Mouse (Mus musculus) CH12.LX (cell line): ENCODE results near the gene Tdrd6.

Experiments
- CTCF ChIP-seq, 2 experiments: IDR thresholded peaks in 1 of 2; conservative IDR thresholded peaks in 1 of 2; 2 replicates each; pipeline ENCODE4 v1.5.1; 2011 to 2012; ENCODE audit warnings: low read depth in 2 of 2, low read length in 2 of 2, improper control_type of control experiment in 1 of 2, inconsistent platforms in 1 of 2, mild to moderate bottlenecking in 1 of 2, moderate library complexity in 1 of 2
- EP300 ChIP-seq: IDR thresholded peaks from 2 replicates; pipeline ENCODE4 v1.6.1; 2011; ENCODE audit warnings: low read length, improper control_type of control experiment
- MAX ChIP-seq: IDR thresholded peaks from 2 replicates; pipeline ENCODE4 v1.6.1; 2011; ENCODE audit warnings: low read length, improper control_type of control experiment
- ZNF384 ChIP-seq: IDR thresholded peaks from 2 replicates; pipeline ENCODE4 v1.6.1; 2012; ENCODE audit warnings: low read depth, low read length, improper control_type of control experiment, inconsistent platforms

GRCm38 (mm10) chr17:43677317-43677716 lies 47.2 kb upstream of the Tdrd6 start:
- TF ChIP-seq MAX, result no peak
- TF ChIP-seq ZNF384, result no peak
- no peak for TF ChIP-seq EP300
- no peak for TF ChIP-seq CTCF (conservative IDR thresholded peaks at IDR 0.05 in 1 of 2, IDR thresholded peaks at IDR 0.05 in 1 of 2; ENCODE audit: low read depth in 2 of 2, low read length in 2 of 2)
